Mouse (Mus musculus): ENCODE data around the gene Cry1. TPM values are rescaled to one million over a fixed set of nuclear protein-coding genes. Genes with fewer than 3 reads are reported as not detected.

The Cry1 gene
- polyA plus RNA-seq (2014; fragmentation: Nextera tagmentation; extraction: Ambion mirVana), result 31.7 and 34.2 TPM in 2 replicates

GRCm38 (mm10) chr10:85184964-85185608, at the start of gene Cry1:
Gene Cry1, minus strand, starts transcription at chr10:85185064.
- Histone ChIP-seq H3K4me1 (ENCODE audit: control insufficient read depth, insufficient read depth, low read length) (no peaks in the 10 kb centered on the region), H3K4me2 (ENCODE audit: low read depth) (peak within 1 kb of the TSS; percentile 99), H3K36me3 (ENCODE audit: control insufficient read depth, insufficient read depth, low read length) (no peaks in the 10 kb centered on the region), H3K27me3 (ENCODE audit: control insufficient read depth, insufficient read depth, low read length) (no peaks in the 10 kb centered on the region), H3K27ac (ENCODE audit: low read depth, low read length) (peak within 1 kb of the TSS; percentile 72), H3K4me3 (ENCODE audit: low read depth, low read length) (peak within 1 kb of the TSS; percentile 87), H3K9ac (ENCODE audit: low read length) (peak within 1 kb of the TSS; percentile 79), H3K9me3 (ENCODE audit: control insufficient read depth, low read length) (no peaks in the 10 kb centered on the region)
- WGBS, result under 1% methylated on average over 58 of the region's 75 CpGs
- peak; percentile 97 for ATAC-seq (ENCODE audit: insufficient read depth, low FRiP score, low TSS enrichment)
- DNase-seq (ENCODE audit: low spot score), result peak; percentile 99

- no peaks in the 10 kb centered on the region for H3K27me3 ChIP-seq (ENCODE audit: control insufficient read depth, insufficient read depth, low read length)
- H3K4me1 ChIP-seq (ENCODE audit: control insufficient read depth, insufficient read depth, low read length), result no peaks in the 10 kb centered on the region
- ATAC-seq (ENCODE audit: insufficient read depth, low FRiP score, low TSS enrichment) (no peak), DNase-seq (ENCODE audit: low spot score) (no peak)
- H3K4me2 ChIP-seq (ENCODE audit: low read depth), result no peak overlapping the region
- H3K9ac ChIP-seq (ENCODE audit: low read length), result no peak overlapping the region
- WGBS, result 84% methylated on average over 6 of the region's 6 CpGs
- H3K36me3 ChIP-seq (ENCODE audit: control insufficient read depth, insufficient read depth, low read length), result no peaks in the 10 kb centered on the region
- no peaks in the 10 kb centered on the region for H3K9me3 ChIP-seq (ENCODE audit: control insufficient read depth, low read length)
- H3K27ac ChIP-seq (ENCODE audit: low read depth, low read length), result no peak overlapping the region
- H3K4me3 ChIP-seq (ENCODE audit: low read depth, low read length), result no peak overlapping the region
These were observed 36.8 kb upstream of the Cry1 start for GRCm38 (mm10) chr10:85221771-85222050.

- no peak overlapping the region for H3K9ac ChIP-seq (ENCODE audit: low read length)
- H3K9me3 ChIP-seq (ENCODE audit: control insufficient read depth, low read length), result no peaks in the 10 kb centered on the region
- DNase-seq (ENCODE audit: low spot score) (peak; percentile 82), ATAC-seq (ENCODE audit: insufficient read depth, low FRiP score, low TSS enrichment) (no peak)
- WGBS, result 40% methylated on average over 22 of the region's 22 CpGs
- no peaks in the 10 kb centered on the region for H3K27me3 ChIP-seq (ENCODE audit: control insufficient read depth, insufficient read depth, low read length)
- H3K4me2 ChIP-seq (ENCODE audit: low read depth), result no peak overlapping the region
- H3K27ac ChIP-seq (ENCODE audit: low read depth, low read length), result no peak overlapping the region
- no peaks in the 10 kb centered on the region for H3K36me3 ChIP-seq (ENCODE audit: control insufficient read depth, insufficient read depth, low read length)
- H3K4me3 ChIP-seq (ENCODE audit: low read depth, low read length), result no peak overlapping the region
- H3K4me1 ChIP-seq (ENCODE audit: control insufficient read depth, insufficient read depth, low read length), result no peaks in the 10 kb centered on the region
These were observed 36.3 kb upstream of the Cry1 start for GRCm38 (mm10) chr10:85220918-85221770.

GRCm38 (mm10) chr10:85214847-85215246, 30.0 kb upstream of the Cry1 start:
- Histone ChIP-seq H3K27me3 (ENCODE audit: control insufficient read depth, insufficient read depth, low read length) (no peaks in the 10 kb centered on the region), H3K36me3 (ENCODE audit: control insufficient read depth, insufficient read depth, low read length) (no peaks in the 10 kb centered on the region), H3K9me3 (ENCODE audit: control insufficient read depth, low read length) (no peaks in the 10 kb centered on the region), H3K4me2 (ENCODE audit: low read depth) (no peak overlapping the region), H3K27ac (ENCODE audit: low read depth, low read length) (no peak overlapping the region), H3K9ac (ENCODE audit: low read length) (no peak overlapping the region), H3K4me1 (ENCODE audit: control insufficient read depth, insufficient read depth, low read length) (no peaks in the 10 kb centered on the region), H3K4me3 (ENCODE audit: low read depth, low read length) (no peak overlapping the region)
- WGBS, result 84% methylated on average over 5 of the region's 5 CpGs
- ATAC-seq (ENCODE audit: insufficient read depth, low FRiP score, low TSS enrichment) (no peak), DNase-seq (ENCODE audit: low spot score) (no peak)

GRCm38 (mm10) chr10:85211673-85212072, 26.8 kb upstream of the Cry1 start:
- Histone ChIP-seq H3K4me3 (ENCODE audit: low read depth, low read length) (no peak overlapping the region), H3K4me1 (ENCODE audit: control insufficient read depth, insufficient read depth, low read length) (no peaks in the 10 kb centered on the region), H3K27me3 (ENCODE audit: control insufficient read depth, insufficient read depth, low read length) (no peaks in the 10 kb centered on the region), H3K9ac (ENCODE audit: low read length) (no peak overlapping the region), H3K27ac (ENCODE audit: low read depth, low read length) (no peak overlapping the region), H3K36me3 (ENCODE audit: control insufficient read depth, insufficient read depth, low read length) (no peaks in the 10 kb centered on the region), H3K9me3 (ENCODE audit: control insufficient read depth, low read length) (no peaks in the 10 kb centered on the region), H3K4me2 (ENCODE audit: low read depth) (no peak overlapping the region)
- ATAC-seq (ENCODE audit: insufficient read depth, low FRiP score, low TSS enrichment) (no peak), DNase-seq (ENCODE audit: low spot score) (no peak)
- WGBS, result 92% methylated on average over 5 of the region's 5 CpGs

DNA sequence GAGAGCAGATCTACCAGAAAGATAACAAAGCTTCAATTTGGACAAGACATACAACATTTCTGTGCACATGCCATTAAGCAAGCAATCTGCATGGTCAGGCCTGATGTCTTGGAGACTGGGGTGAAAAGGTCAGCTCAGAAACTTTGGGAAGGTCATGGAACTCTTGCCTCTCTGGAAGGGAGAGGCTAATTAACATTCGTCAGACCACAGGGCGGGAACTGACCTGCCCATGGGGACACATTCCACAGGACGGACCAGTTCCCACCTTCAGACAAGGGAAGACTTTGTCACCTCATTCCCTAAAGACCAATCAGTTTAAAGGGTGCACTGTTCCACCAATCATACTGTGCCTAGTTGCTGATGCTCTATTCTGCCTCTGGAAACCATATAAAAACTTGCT, 25.3 kb upstream of the Cry1 start:
- no peak for ATAC-seq (ENCODE audit: insufficient read depth, low FRiP score, low TSS enrichment)

GRCm38 (mm10) chr10:85209119-85209605, 24.3 kb upstream of the Cry1 start:
- Histone ChIP-seq H3K9ac (ENCODE audit: low read length) (no peak overlapping the region), H3K27ac (ENCODE audit: low read depth, low read length) (no peak overlapping the region), H3K4me1 (ENCODE audit: control insufficient read depth, insufficient read depth, low read length) (no peaks in the 10 kb centered on the region), H3K27me3 (ENCODE audit: control insufficient read depth, insufficient read depth, low read length) (no peaks in the 10 kb centered on the region), H3K4me3 (ENCODE audit: low read depth, low read length) (no peak overlapping the region), H3K36me3 (ENCODE audit: control insufficient read depth, insufficient read depth, low read length) (no peaks in the 10 kb centered on the region), H3K4me2 (ENCODE audit: low read depth) (no peak overlapping the region), H3K9me3 (ENCODE audit: control insufficient read depth, low read length) (no peaks in the 10 kb centered on the region)
- DNase-seq (ENCODE audit: low spot score) (no peak), ATAC-seq (ENCODE audit: insufficient read depth, low FRiP score, low TSS enrichment) (no peak)

More for the DNA sequence above, 25.3 kb upstream of the Cry1 start:
- Histone ChIP-seq H3K4me1 (ENCODE audit: control insufficient read depth, insufficient read depth, low read length) (no peaks in the 10 kb centered on the region), H3K27ac (ENCODE audit: low read depth, low read length) (no peak overlapping the region), H3K4me3 (ENCODE audit: low read depth, low read length) (no peak overlapping the region), H3K36me3 (ENCODE audit: control insufficient read depth, insufficient read depth, low read length) (no peaks in the 10 kb centered on the region), H3K9me3 (ENCODE audit: control insufficient read depth, low read length) (no peaks in the 10 kb centered on the region), H3K4me2 (ENCODE audit: low read depth) (no peak overlapping the region), H3K9ac (ENCODE audit: low read length) (no peak overlapping the region), H3K27me3 (ENCODE audit: control insufficient read depth, insufficient read depth, low read length) (no peaks in the 10 kb centered on the region)
- 81% methylated on average over 3 of the region's 3 CpGs for WGBS
- no peak for DNase-seq (ENCODE audit: low spot score)

GRCm38 (mm10) chr10:85205316-85205715, 20.5 kb upstream of the Cry1 start:
- Histone ChIP-seq H3K27ac (ENCODE audit: low read depth, low read length) (no peak overlapping the region), H3K4me2 (ENCODE audit: low read depth) (no peak overlapping the region), H3K4me1 (ENCODE audit: control insufficient read depth, insufficient read depth, low read length) (no peaks in the 10 kb centered on the region), H3K27me3 (ENCODE audit: control insufficient read depth, insufficient read depth, low read length) (no peaks in the 10 kb centered on the region), H3K4me3 (ENCODE audit: low read depth, low read length) (no peak overlapping the region), H3K36me3 (ENCODE audit: control insufficient read depth, insufficient read depth, low read length) (no peaks in the 10 kb centered on the region), H3K9me3 (ENCODE audit: control insufficient read depth, low read length) (no peaks in the 10 kb centered on the region), H3K9ac (ENCODE audit: low read length) (no peak overlapping the region)
- no peak for DNase-seq (ENCODE audit: low spot score)
- WGBS, result 51% methylated on average over 2 of the region's 2 CpGs
- no peak for ATAC-seq (ENCODE audit: insufficient read depth, low FRiP score, low TSS enrichment)

Measured in neural tube, embryonic 11.5 days (tissue).